Mouse (Mus musculus): ENCODE results near the gene Nol8. TPM values are rescaled to one million over a fixed set of nuclear protein-coding genes. Genes with fewer than 3 reads are reported as not detected.

Nol8 gene
- 57.6 TPM for polyA plus RNA-seq (2017; shearing (Covaris generic))

GRCm38 (mm10) chr13:49652481-49653179 lies at the start of gene Nol8, which contains the start of gene Cenpp:
Gene Nol8 (plus strand): TSS chr13:49653078.
Gene Cenpp (minus strand): TSS chr13:49652785.

DNA sequence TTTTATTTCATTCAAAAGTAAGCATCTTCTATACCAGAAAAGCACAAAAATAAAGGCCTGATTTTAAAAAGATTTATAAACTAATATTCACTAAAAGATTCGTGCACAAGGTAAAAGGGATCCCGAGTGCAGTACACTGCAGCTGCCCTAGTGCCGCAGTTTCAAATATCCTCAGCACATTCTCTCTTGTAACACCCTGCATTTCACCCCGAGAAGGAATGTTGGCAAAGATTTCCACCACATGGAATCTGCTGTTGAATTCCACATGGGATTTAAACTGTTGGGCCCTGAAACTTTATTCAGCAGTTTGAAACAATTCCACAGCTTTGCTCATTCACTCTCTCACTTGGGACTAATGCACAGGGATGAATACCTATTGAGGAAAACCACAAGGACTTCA lies 45.2 kb upstream of the Nol8 start, which contains the start of gene Ogn:
Gene Ogn, plus strand, starts transcription at position 333 of the 400 bp plus-strand sequence.

GRCm38 (mm10) chr13:49681351-49682232 lies 28.7 kb downstream of the Nol8 start, which contains the start of gene Iars:
Gene Iars (plus strand): TSS chr13:49682100.

Other genes starting within 250 kb of the Nol8 start
- 13.2 TPM for gene Ippk, start 231.8 kb upstream of the Nol8 start, polyA plus RNA-seq (2017; shearing (Covaris generic))
- 4.7 TPM for gene Tes3-ps, start 159.8 kb upstream of the Nol8 start, polyA plus RNA-seq (2017; shearing (Covaris generic))
- gene Ecm2, start 148.3 kb upstream of the Nol8 start, polyA plus RNA-seq (2017; shearing (Covaris generic)) = 0.11 TPM
- not detected for gene Aspn, start 108.6 kb upstream of the Nol8 start, polyA plus RNA-seq (2017; shearing (Covaris generic))
- 0.12 TPM for gene Omd, start 70.6 kb upstream of the Nol8 start, polyA plus RNA-seq (2017; shearing (Covaris generic))
- gene Ogn, start 45.0 kb upstream of the Nol8 start, polyA plus RNA-seq (2017; shearing (Covaris generic)) = 0.29 TPM
- 1.9 TPM for gene Cenpp, start 293 bp upstream of the Nol8 start, polyA plus RNA-seq (2017; shearing (Covaris generic))
- 65.4 TPM for gene Iars, start 29.0 kb downstream of the Nol8 start, polyA plus RNA-seq (2017; shearing (Covaris generic))
- not detected for gene Gm30302, start 145.9 kb downstream of the Nol8 start, polyA plus RNA-seq (2017; shearing (Covaris generic))

Data from CD4-positive, CD25-positive, alpha-beta regulatory T cell, adult 9 weeks (primary cell).